Mouse (Mus musculus): ENCODE results near the gene Gdap2.

- TF ChIP-seq CTCF (IDR thresholded peaks at IDR 0.05; ENCODE audit: low read depth, low read length) (no peak), POLR2A (IDR thresholded peaks at IDR 0.05; ENCODE audit: extremely low read depth, insufficient read depth, low read length) (no peak)
These were observed 39.7 kb upstream of the Gdap2 start for GRCm38 (mm10) chr3:100122445-100122844.

Data from liver, adult 2 months (tissue).